Mouse (Mus musculus): ENCODE data around the gene Fam228b. TPM values are rescaled to one million over a fixed set of nuclear protein-coding genes. Genes with fewer than 3 reads are reported as not detected.
"Not testable (repeated sequence)": the region's sequence is repeated elsewhere in the genome, so short reads cannot be mapped to it uniquely, and the experiment has no call there.

Fam228b gene
- total RNA-seq, 2 experiments from 2014 or later, result 19.5 to 25.1 TPM

- no peak for DNase-seq (ENCODE audit: low spot score in 2 of 2)
These were observed 26.9 kb downstream of the Fam228b start for GRCm38 (mm10) chr12:4742183-4742582.

- no peak for DNase-seq (ENCODE audit: low spot score in 2 of 2)
These were observed 28.2 kb downstream of the Fam228b start for GRCm38 (mm10) chr12:4740823-4741222.

GRCm38 (mm10) chr12:4738031-4738576 is 31.0 kb downstream of the Fam228b start, which contains the start of gene Fam228a:
Gene Fam228a, minus strand, starts transcription at chr12:4738430.
- no peak for DNase-seq (ENCODE audit: low spot score in 2 of 2)

GRCm38 (mm10) chr12:4732332-4732731 is 36.7 kb downstream of the Fam228b start:
- DNase-seq (ENCODE audit: low spot score in 2 of 2), result no peak

GRCm38 (mm10) chr12:4731629-4732028 is 37.4 kb downstream of the Fam228b start:
- DNase-seq (ENCODE audit: low spot score in 2 of 2), result no peak

- DNase-seq (ENCODE audit: low spot score in 2 of 2), result no peak
These were observed 39.9 kb downstream of the Fam228b start for GRCm38 (mm10) chr12:4729165-4729564.

GRCm38 (mm10) chr12:4719762-4720754 is 49.0 kb downstream of the Fam228b start:
- no peak for DNase-seq (ENCODE audit: low spot score in 2 of 2)

- no peak for DNase-seq (ENCODE audit: low spot score in 2 of 2)
These were observed 49.9 kb downstream of the Fam228b start for GRCm38 (mm10) chr12:4719066-4719761.

- DNase-seq (ENCODE audit: low spot score in 2 of 2), result no peak
These were observed 51.6 kb downstream of the Fam228b start for GRCm38 (mm10) chr12:4717417-4717816.

- DNase-seq (ENCODE audit: low spot score in 2 of 2), result no peak
These were observed 53.5 kb downstream of the Fam228b start for GRCm38 (mm10) chr12:4715606-4716005.

GRCm38 (mm10) chr12:4713361-4713760 is 55.7 kb downstream of the Fam228b start:
- DNase-seq (ENCODE audit: low spot score in 2 of 2), result no peak

- DNase-seq (ENCODE audit: low spot score in 2 of 2), result no peak
These were observed 59.1 kb downstream of the Fam228b start for GRCm38 (mm10) chr12:4709926-4710325.

GRCm38 (mm10) chr12:4708881-4709604 is 60.0 kb downstream of the Fam228b start:
- DNase-seq (ENCODE audit: low spot score in 2 of 2), result no peak

- DNase-seq (ENCODE audit: low spot score in 2 of 2), result no peak
These were observed 60.8 kb downstream of the Fam228b start for GRCm38 (mm10) chr12:4708296-4708695.

- no peak for DNase-seq (ENCODE audit: low spot score in 2 of 2)
These were observed 61.5 kb downstream of the Fam228b start for GRCm38 (mm10) chr12:4707488-4708017.

- no peak for DNase-seq (ENCODE audit: low spot score in 2 of 2)
These were observed 62.2 kb downstream of the Fam228b start for GRCm38 (mm10) chr12:4706901-4707300.

- DNase-seq (ENCODE audit: low spot score in 2 of 2), result no peak
These were observed 62.9 kb downstream of the Fam228b start for GRCm38 (mm10) chr12:4706175-4706574.

- DNase-seq (ENCODE audit: low spot score in 2 of 2), result not testable (repeated sequence)
These were observed 63.4 kb downstream of the Fam228b start for GRCm38 (mm10) chr12:4705626-4706025.

- DNase-seq (ENCODE audit: low spot score in 2 of 2), result no peak
These were observed 74.5 kb downstream of the Fam228b start for GRCm38 (mm10) chr12:4694534-4694933.

- DNase-seq (ENCODE audit: low spot score in 2 of 2), result no peak
These were observed 77.9 kb downstream of the Fam228b start for GRCm38 (mm10) chr12:4691193-4691592.
